Mouse (Mus musculus) megakaryocyte progenitor cell, adult 5-6 weeks (primary cell): ENCODE measurements at regions not wholly inside any gene's neighbourhood (a gene's known extent, or its start where the extent isn't known, plus 50 kb on each side); places are given as distances from the start of the nearest gene placed in this dataset.
"Not testable (repeated sequence)": the region's sequence is repeated elsewhere in the genome, so short reads cannot be mapped to it uniquely, and the experiment has no call there.

Source experiments
- ATAC-seq: replicated peaks from 2 replicates; pipeline ENCODE4 v1.8.0; 2016; ENCODE audit warnings: mild to moderate bottlenecking, moderate TSS enrichment, inconsistent platforms; ENCODE audit not compliant: poor library complexity

DNA sequence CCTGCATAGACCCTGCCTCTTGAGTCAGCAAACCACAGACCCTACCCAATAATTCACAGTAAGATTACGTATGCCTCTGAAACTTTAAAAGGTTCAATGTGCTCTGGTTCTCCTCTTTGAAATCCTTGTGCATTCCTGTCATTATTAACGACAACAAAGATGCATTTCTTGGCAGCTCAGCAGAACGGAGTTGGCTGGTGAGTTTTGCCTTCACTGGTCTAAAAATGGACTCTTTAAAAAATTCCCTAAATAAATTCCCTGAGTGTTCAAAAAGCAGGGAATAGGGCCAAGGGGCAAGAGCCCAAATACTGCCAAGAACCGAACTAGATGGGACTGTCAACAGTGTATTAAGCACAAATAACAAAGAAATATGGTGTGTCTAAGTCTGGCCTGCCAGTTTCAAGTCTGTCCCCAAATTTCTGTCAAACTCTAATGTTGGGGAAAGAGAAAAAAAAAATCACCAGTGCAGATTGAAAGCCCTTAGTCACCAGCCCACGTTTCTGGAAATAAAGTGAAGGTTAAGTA is 163.2 kb upstream of the Gm17728 start:
- no peak for ATAC-seq

DNA sequence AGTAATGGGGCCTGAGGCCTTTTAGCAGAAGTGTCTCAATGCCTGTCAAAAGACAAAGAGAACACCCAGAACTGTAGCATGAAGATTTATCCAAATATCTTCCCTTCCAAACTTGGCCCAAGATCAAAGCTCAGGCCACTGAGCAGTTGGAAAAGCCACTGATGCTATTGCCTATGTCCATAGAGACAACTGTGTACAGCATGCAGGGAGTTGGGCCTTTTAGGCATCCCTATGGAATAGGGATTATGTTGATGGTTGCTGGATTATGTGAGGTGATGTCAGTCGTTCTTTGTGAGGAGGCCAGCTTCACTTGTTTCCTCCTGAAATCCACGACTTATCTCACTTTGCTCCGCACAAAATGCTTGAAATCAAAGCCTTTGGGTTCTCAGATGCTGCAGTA is 153.1 kb upstream of the Gm17728 start:
- ATAC-seq, result no peak

DNA sequence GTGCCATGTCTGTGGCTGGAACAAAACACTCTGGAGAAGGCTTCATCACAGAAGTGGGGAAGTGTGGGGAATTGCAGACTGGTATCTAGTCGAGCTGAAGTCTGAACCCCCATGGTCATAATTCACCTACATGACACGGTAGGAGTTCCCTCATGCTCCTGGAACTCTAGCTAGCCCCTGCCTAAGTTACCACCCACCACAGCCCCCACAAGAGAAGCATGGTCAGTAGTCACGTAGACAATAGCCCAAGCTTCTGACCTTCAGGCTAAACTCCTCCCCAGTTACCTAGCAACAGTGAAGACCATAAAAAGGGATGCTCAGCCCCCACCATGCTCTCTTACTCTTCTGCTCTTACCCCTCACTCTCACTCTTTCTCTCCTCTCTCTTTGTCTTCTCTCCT is 143.8 kb upstream of the Gm17728 start:
- not testable (repeated sequence) for ATAC-seq

DNA sequence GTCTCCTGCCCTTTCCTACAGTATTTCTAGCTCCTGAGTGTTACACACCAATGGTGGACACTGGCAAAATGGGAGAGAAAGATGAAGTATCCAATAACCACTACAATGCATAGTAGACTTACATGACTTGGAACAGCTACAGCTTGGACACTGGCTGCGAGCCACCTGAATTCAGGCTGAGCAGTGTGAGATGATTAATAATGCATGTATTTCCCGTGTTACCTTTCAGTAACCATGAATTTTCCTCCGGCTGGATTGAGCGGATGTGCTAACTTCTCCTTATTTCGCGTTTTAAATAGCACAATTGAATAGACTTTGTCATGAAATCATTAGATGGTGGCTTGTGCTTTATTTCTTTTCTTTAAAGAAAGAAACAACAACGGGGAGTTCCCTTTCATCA is 142.4 kb upstream of the Gm17728 start:
- no peak for ATAC-seq

DNA sequence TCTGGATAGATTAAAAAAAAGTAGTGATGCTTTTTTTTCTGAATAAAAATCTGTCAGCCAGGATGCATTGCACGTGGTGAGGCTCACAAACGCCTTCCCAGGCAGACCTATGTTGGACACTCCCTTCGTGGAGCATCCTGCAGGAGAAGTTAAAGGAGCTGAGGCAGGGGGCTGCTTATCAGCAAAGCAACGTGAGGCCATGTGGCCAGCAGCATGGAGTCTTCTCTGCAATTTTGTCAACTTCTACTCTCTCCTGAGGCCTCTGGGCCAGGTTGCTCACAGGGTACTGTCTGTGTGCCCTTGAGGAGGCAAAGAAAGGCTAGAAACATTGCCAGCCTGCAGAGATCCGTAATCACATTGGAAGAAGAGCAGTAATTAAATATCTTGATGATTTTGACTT is 140.0 kb upstream of the Gm17728 start:
- ATAC-seq, result no peak

DNA sequence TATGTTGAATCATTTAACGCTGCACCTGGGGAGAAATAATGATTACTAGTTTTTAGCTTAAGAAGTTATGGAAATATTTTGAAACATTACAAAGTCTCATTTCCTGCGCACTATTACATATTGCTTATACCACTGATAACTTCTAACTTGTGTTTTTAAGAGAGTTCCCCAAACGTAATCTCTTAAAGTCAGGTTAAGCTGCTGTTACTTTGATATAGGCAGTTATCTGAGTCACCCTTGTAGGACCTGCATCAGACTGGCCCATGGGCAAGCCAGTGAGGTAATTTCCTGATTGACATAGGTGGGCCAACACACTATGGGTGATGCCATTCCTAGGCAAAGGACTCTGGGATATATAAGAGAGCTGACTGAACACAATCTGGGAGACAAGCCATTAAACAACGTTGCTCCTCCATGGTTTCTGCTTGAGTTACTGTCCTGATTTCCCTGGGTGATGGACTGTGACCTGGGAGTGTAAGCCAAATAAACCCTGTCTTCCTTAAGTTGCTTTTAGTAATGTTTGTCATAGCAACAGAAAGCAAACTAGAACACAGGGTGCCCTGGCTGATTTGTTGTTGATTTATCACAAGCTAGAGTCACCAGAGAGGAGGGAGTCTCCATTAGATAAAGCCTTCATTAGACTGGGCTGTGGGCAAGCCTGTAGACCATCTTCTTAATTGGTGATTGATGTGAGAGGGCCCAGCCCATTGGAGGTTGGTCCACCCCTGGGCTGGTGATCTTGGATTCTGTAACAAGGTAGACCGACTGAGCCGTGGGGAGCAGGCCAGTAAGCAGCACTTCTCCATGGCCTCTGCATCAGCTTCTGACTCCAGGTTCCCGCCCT is 139.3 kb upstream of the Gm17728 start:
- ATAC-seq, result no peak

DNA sequence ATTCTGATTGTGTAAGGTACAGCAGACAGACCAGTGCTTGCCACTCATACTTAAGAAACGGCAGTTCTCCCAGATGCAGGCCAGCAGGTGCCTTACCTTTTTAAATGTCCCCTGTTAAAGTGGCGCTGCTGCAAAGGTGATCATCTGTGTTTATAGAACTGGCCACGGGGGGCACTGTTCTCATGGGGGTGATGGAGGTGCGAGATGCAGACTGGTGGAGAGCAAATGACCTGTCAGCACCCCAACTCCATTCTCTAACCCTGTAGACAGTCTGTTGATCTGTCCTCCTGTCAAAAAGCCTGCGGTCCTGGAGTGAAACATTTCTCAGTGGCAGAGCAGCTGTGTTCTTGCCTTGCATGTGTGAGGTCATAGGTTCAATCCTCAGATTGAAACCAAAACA is 135.4 kb upstream of the Gm17728 start:
- no peak for ATAC-seq

DNA sequence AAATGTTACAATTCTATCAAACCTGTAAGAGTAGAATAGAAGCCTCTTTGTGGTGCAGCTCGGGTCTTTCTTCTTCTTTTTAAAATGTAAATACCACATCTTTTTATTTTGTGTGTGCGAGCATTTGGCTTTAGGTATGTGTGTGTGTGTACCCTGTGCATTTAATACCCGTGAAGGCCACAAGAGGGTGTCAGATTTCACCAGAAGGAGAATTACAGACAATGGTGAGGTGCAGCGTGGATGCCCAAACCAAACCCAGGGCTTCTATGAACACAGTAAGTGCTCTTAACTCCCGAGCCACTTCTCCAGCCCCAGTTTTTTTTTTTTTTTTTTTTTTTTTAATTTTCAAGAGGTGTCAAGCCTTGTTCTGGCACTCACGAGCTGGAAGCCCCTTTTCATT is 135.0 kb upstream of the Gm17728 start:
- no peak; the same call in 1 of the 2 replicates for ATAC-seq

DNA sequence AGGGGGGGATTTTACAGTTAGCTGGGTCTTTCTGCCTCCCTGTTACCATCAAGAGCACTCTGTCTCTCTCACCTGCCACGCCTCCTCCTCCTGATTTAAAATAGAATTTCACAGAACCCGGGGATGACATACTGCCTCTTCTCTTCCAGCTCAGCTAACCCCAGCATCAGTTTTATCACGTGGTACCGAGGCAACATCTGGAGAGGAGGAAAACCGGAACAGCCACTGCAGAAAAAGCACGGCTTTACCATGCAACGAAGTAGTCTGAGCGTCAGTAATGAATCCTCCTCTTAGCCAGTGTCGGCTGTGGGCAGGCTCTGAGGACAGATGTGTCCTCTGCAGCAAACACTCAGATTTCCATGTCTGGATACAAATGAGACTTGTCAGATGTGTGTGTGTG is 134.2 kb upstream of the Gm17728 start:
- ATAC-seq, result no peak

DNA sequence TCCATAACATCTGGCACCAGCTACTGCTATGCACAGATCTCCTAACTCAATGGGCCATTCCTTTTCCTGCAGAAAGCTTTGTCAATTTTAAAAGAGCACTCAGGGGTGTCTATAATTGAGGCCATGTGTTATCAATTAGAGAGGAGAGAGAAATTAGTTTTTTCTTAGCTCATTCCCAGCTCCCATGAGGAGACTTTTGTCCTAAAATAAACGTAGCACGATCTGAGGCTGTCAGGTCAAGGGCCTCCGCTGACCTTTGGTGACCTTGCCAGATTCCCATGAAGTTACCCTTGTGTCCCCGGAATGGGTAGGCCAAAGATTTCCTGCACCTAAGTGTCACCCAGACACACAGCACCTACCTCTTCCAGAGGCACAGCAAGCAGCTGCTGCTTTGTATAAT is 130.3 kb upstream of the Gm17728 start:
- ATAC-seq, result no peak

DNA sequence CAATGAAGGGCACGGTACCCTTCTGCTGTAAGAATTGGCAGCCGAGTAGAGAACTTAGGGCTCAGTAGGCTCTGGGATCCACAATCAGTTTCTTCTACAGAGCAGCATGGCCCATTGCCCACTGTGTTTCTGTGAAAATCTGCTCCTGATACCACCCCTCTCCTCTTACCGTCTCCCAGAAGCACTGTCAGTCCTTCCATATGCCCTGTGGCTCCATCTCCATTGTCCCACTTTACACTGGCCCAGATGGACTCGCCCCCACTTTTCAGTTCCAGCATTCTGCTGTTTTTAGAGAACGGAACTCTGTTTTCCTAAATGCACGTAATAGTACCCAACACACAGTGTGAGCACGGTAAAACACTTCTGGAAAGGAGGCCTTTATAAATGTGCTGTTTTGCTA is 129.6 kb upstream of the Gm17728 start:
- ATAC-seq, result no peak

DNA sequence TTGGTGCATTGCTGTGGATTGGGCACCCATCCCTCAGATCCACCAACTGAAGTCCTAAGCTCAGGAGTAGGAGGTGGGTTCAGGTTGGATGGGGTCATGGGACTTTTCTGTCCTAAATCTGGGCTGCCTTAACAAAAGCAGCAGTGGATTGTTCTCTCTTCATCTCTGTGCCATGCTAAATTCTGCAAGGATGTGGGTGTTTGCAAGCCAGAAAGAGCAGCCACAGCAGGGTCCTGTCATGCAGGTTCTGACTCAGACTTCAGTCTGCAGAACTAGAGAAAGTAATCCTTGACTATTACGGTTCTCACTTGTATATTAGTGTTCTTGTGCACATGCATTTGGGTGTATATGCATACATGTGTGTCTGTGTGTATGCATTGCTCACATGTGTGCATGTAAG is 125.5 kb upstream of the Gm17728 start:
- ATAC-seq, result no peak

DNA sequence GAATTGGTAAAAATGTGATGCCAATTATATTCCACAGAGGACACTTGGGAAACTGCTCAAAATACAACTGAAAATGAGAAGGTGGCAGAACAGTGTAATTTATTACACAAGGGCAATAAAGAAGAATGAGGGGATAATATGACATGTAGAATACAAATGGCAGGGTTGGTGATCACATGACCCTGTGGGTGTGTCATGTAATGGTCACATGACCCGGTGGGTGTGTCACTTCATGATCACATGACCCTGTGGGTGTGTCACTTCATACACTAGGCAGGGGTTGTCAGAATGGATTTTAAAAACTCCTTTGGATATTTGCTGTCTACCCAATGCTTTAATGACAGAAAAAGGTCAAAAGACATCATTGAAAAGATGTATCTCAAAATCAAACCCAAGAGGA is 123.6 kb upstream of the Gm17728 start:
- ATAC-seq, result no peak

DNA sequence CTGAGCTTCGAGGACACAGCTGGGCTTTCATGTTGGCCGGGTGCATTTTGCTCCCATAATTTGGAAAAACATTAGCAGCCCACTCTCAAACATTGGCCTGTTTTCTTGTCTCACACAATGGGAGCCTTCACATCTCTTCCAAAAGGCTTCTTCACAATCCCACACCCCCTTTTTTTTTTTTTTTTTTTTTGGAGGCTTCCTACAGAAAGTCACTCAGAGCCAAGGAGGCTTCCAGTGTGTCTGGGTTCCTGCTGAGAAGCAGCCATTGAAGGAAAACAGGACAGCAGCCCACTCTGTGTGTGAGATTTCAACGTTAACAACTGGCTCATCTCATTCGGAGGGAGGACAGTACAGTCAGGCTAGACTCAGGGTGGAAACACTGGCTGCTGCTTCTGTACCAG is 120.8 kb upstream of the Gm17728 start:
- ATAC-seq, result no peak

DNA sequence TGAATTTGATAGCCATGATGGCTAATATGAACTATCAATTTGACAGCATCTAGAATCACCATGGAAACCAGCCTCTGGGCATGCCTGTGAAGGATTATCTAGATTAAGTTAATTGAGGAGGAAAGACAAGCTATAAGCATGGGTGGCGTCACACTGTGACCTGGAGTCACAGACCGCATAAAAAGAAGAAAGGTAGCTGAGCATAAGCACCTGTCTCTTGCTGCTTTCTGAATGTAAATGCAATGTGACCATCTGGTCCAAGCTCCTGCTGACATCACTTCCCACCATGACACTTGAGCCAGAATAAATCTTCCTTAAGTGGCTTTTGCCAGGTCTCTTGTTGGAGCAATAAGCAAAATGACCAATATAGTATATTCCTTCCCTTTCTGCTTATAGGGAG is 113.4 kb upstream of the Gm17728 start:
- no peak for ATAC-seq

DNA sequence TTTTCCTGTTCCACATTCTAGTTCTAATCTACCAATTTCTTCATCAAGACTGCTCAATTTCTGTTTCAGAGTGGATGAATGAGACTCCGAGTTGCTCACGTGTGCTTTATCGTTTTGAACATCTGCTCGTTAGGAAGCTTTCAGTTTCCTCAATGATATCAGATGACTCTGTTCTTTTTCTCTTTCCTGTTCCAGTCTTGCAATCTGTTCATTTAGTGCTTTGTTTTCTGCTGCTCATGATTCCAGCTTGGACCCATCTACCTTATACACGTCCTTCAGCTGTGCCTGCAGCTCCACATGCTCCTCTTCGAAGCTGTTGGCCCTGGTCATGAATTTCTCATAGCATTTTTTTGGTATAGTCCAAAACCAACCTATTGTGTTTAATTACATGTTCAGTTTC is 99.1 kb upstream of the Gm17728 start:
- no peak for ATAC-seq

DNA sequence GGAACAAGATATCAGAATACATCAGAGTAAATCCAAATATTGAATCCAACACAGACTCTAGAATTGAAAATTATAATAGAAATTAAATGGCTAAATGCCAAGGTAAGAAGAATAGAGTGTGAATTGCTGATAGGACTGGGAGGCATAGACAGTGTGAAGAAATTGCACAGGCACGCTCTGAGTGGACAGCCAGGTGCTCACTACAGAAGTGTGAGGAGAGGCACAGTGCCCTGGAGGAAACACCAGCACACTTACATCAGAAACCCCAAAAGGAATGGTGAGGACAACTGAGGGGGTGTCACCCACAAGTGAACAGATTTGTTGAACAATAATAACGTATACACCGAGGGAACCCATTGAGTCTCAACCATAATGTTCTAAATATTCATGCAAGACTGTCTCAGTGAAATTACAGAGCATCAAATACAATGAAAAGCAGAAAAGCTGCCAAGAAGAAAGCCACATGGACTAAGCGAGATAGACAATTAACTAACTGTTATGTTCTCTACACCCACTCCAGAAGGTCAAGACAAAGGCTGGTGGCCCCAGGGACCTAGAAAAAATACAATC is 92.9 kb upstream of the Gm17728 start:
- ATAC-seq, result no peak

DNA sequence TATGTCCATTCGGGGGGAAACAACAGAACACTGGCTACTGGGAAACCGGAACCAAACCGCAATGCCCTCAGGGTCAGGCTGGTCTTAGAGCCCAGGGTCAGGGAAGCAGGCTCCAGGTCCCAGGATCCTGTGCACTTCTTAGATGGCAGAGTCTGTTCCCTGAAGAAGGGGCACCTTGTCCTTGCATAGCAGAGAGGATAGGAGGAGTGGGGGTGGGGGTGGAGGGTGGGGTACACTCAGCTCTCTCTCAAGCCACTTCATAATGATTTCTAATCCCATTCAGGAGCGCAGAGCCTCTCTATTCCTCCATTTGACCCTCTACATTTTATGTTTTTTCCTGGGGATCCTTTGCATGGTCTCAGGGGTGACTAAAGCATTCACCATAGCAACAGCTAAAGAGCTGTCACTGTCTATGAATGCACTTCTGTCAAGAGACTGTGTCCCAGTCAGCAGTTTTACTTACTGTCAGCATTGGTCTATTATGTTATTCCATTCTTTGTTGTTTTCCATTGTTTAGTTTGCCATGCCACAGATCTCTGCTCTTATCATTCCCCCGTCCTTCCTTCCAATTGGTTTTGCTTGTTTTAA is 64.2 kb upstream of the Gm17728 start:
- ATAC-seq, result no peak
